Mouse (Mus musculus) G1E (cell line): ENCODE data around the gene Lpin2.

Experiments used
- CTCF ChIP-seq: IDR thresholded peaks from 2 replicates; pipeline ENCODE4 v1.5.1; 2012; ENCODE audit warnings: low read depth, low read length, inconsistent platforms, mixed read lengths
- GATA1 ChIP-seq: IDR thresholded peaks from 2 replicates; pipeline ENCODE4 v1.6.1; 2012; ENCODE audit warnings: borderline replicate concordance, low read length, inconsistent platforms, mixed read lengths
- GATA2 ChIP-seq: IDR thresholded peaks from 2 replicates; pipeline ENCODE4 v1.6.1; 2012; ENCODE audit warnings: low read depth, low read length, inconsistent platforms, borderline replicate concordance
- POLR2AphosphoS5 ChIP-seq: IDR thresholded peaks from 2 replicates; pipeline ENCODE4 v1.6.1; 2012; ENCODE audit warnings: low read depth, low read length, inconsistent platforms; ENCODE audit not compliant: insufficient replicate concordance

DNA sequence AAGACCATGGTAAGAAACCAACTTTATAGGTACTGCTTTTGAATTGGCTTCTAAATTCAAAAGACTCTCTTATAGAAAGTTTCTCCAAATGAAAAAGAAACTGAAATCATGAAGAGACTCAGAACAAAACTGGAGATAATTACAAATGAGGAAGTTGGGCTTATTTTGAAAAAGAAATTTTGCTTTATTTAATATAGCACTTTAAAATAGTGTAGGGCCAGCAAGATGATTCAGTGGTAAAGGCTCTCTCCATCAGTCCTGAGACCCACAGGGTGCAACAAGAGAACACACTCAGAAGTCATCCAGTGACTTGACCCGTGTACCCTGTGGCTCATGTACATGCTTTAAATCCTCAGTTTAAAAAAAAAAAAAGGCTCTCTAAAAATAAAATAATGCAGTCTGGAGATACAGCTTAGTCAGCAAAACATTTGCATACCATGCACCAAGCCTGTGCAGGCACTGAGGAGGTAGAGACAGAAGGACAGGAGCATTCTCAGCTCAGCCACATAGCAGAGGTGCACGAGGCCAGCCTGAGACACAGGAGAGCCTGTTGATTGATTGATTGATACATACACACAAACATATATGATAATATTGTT is 33.0 kb downstream of the Lpin2 start:
- TF ChIP-seq CTCF (no peak), GATA1 (no peak), POLR2AphosphoS5 (no peak), GATA2 (no peak)
